Mouse (Mus musculus) adrenal gland, adult 2 months (tissue): ENCODE data around the gene BC053393. TPM values are rescaled to one million over a fixed set of nuclear protein-coding genes. Genes with fewer than 3 reads are reported as not detected.

ENCODE experiments used
- polyA plus RNA-seq: library from polyadenylated mRNA; depleted of rRNA; stranded (reverse); fragments of >200 nt; gene quantifications from 2 replicates; pipeline ENCODE4 v1.2.3, GENCODE M21; 2012; rRNA removed
- total RNA-seq, 2 experiments: library from RNA; stranded (reverse); gene quantifications; 2 replicates each; pipeline ENCODE4 v1.2.3; 2021

BC053393 gene
- total and polyA plus RNA-seq, 3 experiments, result not detected

Other genes with a start within 250 kb of the BC053393 start
- under 1 TPM; 0.17 to 0.28 TPM for gene Itk, start 182.0 kb upstream of the BC053393 start, total RNA-seq
- 0.03 and 0.11 TPM in 2 replicates for gene Itk, start 182.0 kb upstream of the BC053393 start, polyA plus RNA-seq
- gene Fam71b, start 175.0 kb upstream of the BC053393 start, total RNA-seq, result not detected
- not detected in 2 replicates for gene Fam71b, start 175.0 kb upstream of the BC053393 start, polyA plus RNA-seq
- 10 to 100 TPM; 39.6 to 54.8 TPM for gene Med7, start 134.6 kb upstream of the BC053393 start, total RNA-seq
- gene Med7, start 134.6 kb upstream of the BC053393 start, polyA plus RNA-seq, result 47.1 and 55.3 TPM in 2 replicates
- 1 to 10 TPM; 1.6 to 2.7 TPM for gene Havcr2, start 116.6 kb upstream of the BC053393 start, total RNA-seq
- gene Havcr2, start 116.6 kb upstream of the BC053393 start, polyA plus RNA-seq, result 0.10 and 0.18 TPM in 2 replicates
- not detected for gene Gm12169, start 47.3 kb upstream of the BC053393 start, total RNA-seq
- gene Gm12169, start 47.3 kb upstream of the BC053393 start, polyA plus RNA-seq, result not detected in 2 replicates
- gene Dppa1, start 57.7 kb downstream of the BC053393 start, total RNA-seq, result not detected
- gene Dppa1, start 57.7 kb downstream of the BC053393 start, polyA plus RNA-seq, result not detected in 2 replicates
- gene Timd2, start 135.5 kb downstream of the BC053393 start, total RNA-seq, result under 1 TPM in 1 of 2 experiments, not detected in 1; 0.37 TPM
- not detected in 2 replicates for gene Timd2, start 135.5 kb downstream of the BC053393 start, polyA plus RNA-seq
- not detected for gene Havcr1, start 163.5 kb downstream of the BC053393 start, total RNA-seq
- not detected in 2 replicates for gene Havcr1, start 163.5 kb downstream of the BC053393 start, polyA plus RNA-seq
- gene Timd4, start 239.3 kb downstream of the BC053393 start, total RNA-seq, result 1 to 10 TPM; 1.2 to 1.6 TPM
- 0.11 and 0.16 TPM in 2 replicates for gene Timd4, start 239.3 kb downstream of the BC053393 start, polyA plus RNA-seq